Mouse (Mus musculus) CD8-positive naive resting alpha-beta T cell, adult 57 days (primary cell): ENCODE results near the gene Slc22a16. TPM values are rescaled to one million over a fixed set of nuclear protein-coding genes. Genes with fewer than 3 reads are reported as not detected.

Source experiments
- total RNA-seq: library from RNA; stranded (reverse); gene quantifications from one replicate; pipeline ENCODE4 v1.2.4, GENCODE M21; 2023

Gene Slc22a16
- not detected for total RNA-seq

GRCm38 (mm10) chr10:40570036-40570435 is at the start of gene Slc22a16:
Slc22a16 (plus strand) TSS chr10:40570336.

GRCm38 (mm10) chr10:40629656-40630311 is 59.6 kb downstream of the Slc22a16 start, which contains the start of gene Ddo:
Ddo (plus strand) TSS chr10:40630011.

Other genes starting within 250 kb of the Slc22a16 start
- gene Cdk19, start 230.8 kb upstream of the Slc22a16 start, total RNA-seq, result 46.2 TPM
- gene Ddo, start 59.7 kb downstream of the Slc22a16 start, total RNA-seq, result not detected
- gene Mettl24, start 112.9 kb downstream of the Slc22a16 start, total RNA-seq, result not detected